Mouse (Mus musculus): ENCODE measurements at regions not wholly inside any gene's neighbourhood (a gene's known extent, or its start where the extent isn't known, plus 50 kb on each side); places are given as distances from the start of the nearest gene placed in this dataset.

- peak; percentile 3 for DNase-seq
Measured at GRCm38 (mm10) chr14:39785090-39785489, 312.2 kb upstream of the Nrg3 start.

- DNase-seq: no peak
Measured at GRCm38 (mm10) chr14:39781849-39782248, 309.0 kb upstream of the Nrg3 start.

GRCm38 (mm10) chr14:39768101-39768500 is 295.2 kb upstream of the Nrg3 start:
- no peak for DNase-seq
